Mouse (Mus musculus) forebrain, embryonic 11.5 days (tissue): ENCODE measurements around the gene Gnpat. TPM values are rescaled to one million over a fixed set of nuclear protein-coding genes. Genes with fewer than 3 reads are reported as not detected.

ENCODE experiments used
- ATAC-seq: fragments of 200-750 bp; cut with Nextera tagmentation; replicated peaks from 2 replicates; pipeline ENCODE4 v1.8.0; 2017; ENCODE audit warnings: moderate TSS enrichment; ENCODE audit not compliant: low FRiP score
- DNase-seq: peaks from one replicate; pipeline ENCODE4 v3.0.0-alpha.2; 2017; ENCODE audit warnings: low spot score
- H3K27ac ChIP-seq: fragments of 300-500 bp; sonication (generic); 2 replicates; pipeline ENCODE4 v1.5.1; 2014; ENCODE audit warnings: low read depth, low read length
- H3K27me3 ChIP-seq: fragments of 300-500 bp; sonication (generic); 2 replicates; pipeline ENCODE4 v1.6.1; 2014; ENCODE audit warnings: mild to moderate bottlenecking, low read length, mixed read lengths; ENCODE audit not compliant: control insufficient read depth, insufficient read depth
- H3K36me3 ChIP-seq: fragments of 300-500 bp; sonication (generic); 2 replicates; pipeline ENCODE4 v1.6.1; 2014; ENCODE audit warnings: mild to moderate bottlenecking, low read length, moderate library complexity, mixed read lengths; ENCODE audit not compliant: control insufficient read depth, insufficient read depth
- H3K4me1 ChIP-seq: fragments of 300-500 bp; sonication (generic); replicated peaks from 2 replicates; pipeline ENCODE4 v1.6.1; 2014; ENCODE audit warnings: low read length, mixed read lengths; ENCODE audit not compliant: control insufficient read depth, insufficient read depth
- H3K4me2 ChIP-seq: fragments of 300-500 bp; sonication (generic); 2 replicates; pipeline ENCODE4 v1.6.1; 2014; ENCODE audit warnings: low read depth, mild to moderate bottlenecking, low read length, moderate library complexity, mixed read lengths; ENCODE audit not compliant: severe bottlenecking
- H3K4me3 ChIP-seq: fragments of 300-500 bp; sonication (generic); 2 replicates; pipeline ENCODE4 v1.5.1; 2014; ENCODE audit warnings: low read depth, low read length
- H3K9ac ChIP-seq: fragments of 300-500 bp; sonication (generic); 2 replicates; pipeline ENCODE4 v1.6.1; 2014; ENCODE audit warnings: low read length
- H3K9me3 ChIP-seq: fragments of 300-500 bp; sonication (generic); 2 replicates; pipeline ENCODE4 v1.6.1; 2016; ENCODE audit warnings: low read length, mixed read lengths; ENCODE audit not compliant: control insufficient read depth
- WGBS: fragments of 180-500 bp; shearing (Covaris S2); extraction: QIAGEN DNeasy Blood & Tissue Kit; methylation state at CpG from one replicate; pipeline ENCODE4 v1.1.7; 2014; 5-methylcytosine and 5-hydroxymethylcytosine counted together
- polyA plus RNA-seq: library from polyadenylated mRNA; unstranded; fragments of >200 nt; fragmentation: Nextera tagmentation; extraction: Ambion mirVana; gene quantifications from 2 replicates; pipeline ENCODE4 v1.2.1, GENCODE M21; 2014

Gene Gnpat
- 153 TPM in 2 replicates for polyA plus RNA-seq

GRCm38 (mm10) chr8:124862321-124863162, at the start of gene Gnpat, which contains the start of gene 2810004N23Rik:
TSS of gene Gnpat (plus strand) at chr8:124863033.
TSS of gene 2810004N23Rik (minus strand) at chr8:124863120.
- ATAC-seq (peak; percentile 98), DNase-seq (peak; percentile 97)
- Histone ChIP-seq H3K27ac (peak within 1 kb of the TSS; percentile 81), H3K36me3 (peaks cover 14% of the 10 kb centered on the region; the same call in 1 of the 2 replicates), H3K9ac (peak within 1 kb of the TSS; percentile 98), H3K4me2 (peak within 1 kb of the TSS; percentile 66), H3K27me3 (no peaks in the 10 kb centered on the region), H3K4me3 (peak within 1 kb of the TSS; percentile 95), H3K9me3 (no peaks in the 10 kb centered on the region), H3K4me1 (peaks cover 8% of the 10 kb centered on the region; the same call in 1 of the 2 replicates)
- 2% methylated on average over 55 of the region's 55 CpGs for WGBS

- Histone ChIP-seq H3K27me3 (no peaks in the 10 kb centered on the region), H3K9me3 (0 out of 2 replicates have a peak, but pooled peaks cover 3% of the 10 kb centered on the region), H3K4me1 (no peaks in the 10 kb centered on the region), H3K9ac (no peak overlapping the region), H3K36me3 (no peaks in the 10 kb centered on the region), H3K4me2 (no peak overlapping the region), H3K4me3 (no peak overlapping the region), H3K27ac (no peak overlapping the region)
- no peak for ATAC-seq
- 98% methylated on average over 4 of the region's 4 CpGs for WGBS
- DNase-seq = no peak
Observed at GRCm38 (mm10) chr8:124813326-124813725, 49.5 kb upstream of the Gnpat start.

- no peak overlapping the region for H3K27ac ChIP-seq
- H3K4me1 ChIP-seq = no peaks in the 10 kb centered on the region
- no peak for DNase-seq
- H3K9me3 ChIP-seq = 0 out of 2 replicates have a peak, but pooled peaks cover 3% of the 10 kb centered on the region
- H3K4me2 ChIP-seq = no peak overlapping the region
- no peak for ATAC-seq
- H3K27me3 ChIP-seq = no peaks in the 10 kb centered on the region
- H3K4me3 ChIP-seq = no peak overlapping the region
- no peaks in the 10 kb centered on the region for H3K36me3 ChIP-seq
- 94% methylated on average over 12 of the region's 12 CpGs for WGBS
- no peak overlapping the region for H3K9ac ChIP-seq
Observed at GRCm38 (mm10) chr8:124815870-124816269, 47.0 kb upstream of the Gnpat start.

GRCm38 (mm10) chr8:124816866-124817265, 46.0 kb upstream of the Gnpat start:
- Histone ChIP-seq H3K4me2 (no peak overlapping the region), H3K4me3 (no peak overlapping the region), H3K9ac (no peak overlapping the region), H3K27ac (no peak overlapping the region), H3K9me3 (0 out of 2 replicates have a peak, but pooled peaks cover 3% of the 10 kb centered on the region), H3K4me1 (no peaks in the 10 kb centered on the region), H3K27me3 (no peaks in the 10 kb centered on the region), H3K36me3 (no peaks in the 10 kb centered on the region)
- DNase-seq (no peak), ATAC-seq (no peak)
- WGBS = 92% methylated on average over 11 of the region's 11 CpGs

GRCm38 (mm10) chr8:124817361-124817760, 45.5 kb upstream of the Gnpat start:
- H3K9ac ChIP-seq = no peak overlapping the region
- DNase-seq = no peak
- WGBS = 87% methylated on average over 3 of the region's 3 CpGs

GRCm38 (mm10) chr8:124819612-124820115, 43.2 kb upstream of the Gnpat start:
- ATAC-seq = no peak
- no peak overlapping the region for H3K27ac ChIP-seq
- no peak overlapping the region for H3K4me3 ChIP-seq
- no peaks in the 10 kb centered on the region for H3K4me1 ChIP-seq
- no peaks in the 10 kb centered on the region for H3K27me3 ChIP-seq
- no peak overlapping the region for H3K4me2 ChIP-seq
- no peaks in the 10 kb centered on the region for H3K36me3 ChIP-seq
- 74% methylated on average over 6 of the region's 6 CpGs for WGBS
- no peak overlapping the region for H3K9ac ChIP-seq
- DNase-seq = no peak
- 0 out of 2 replicates have a peak, but pooled peaks cover 3% of the 10 kb centered on the region for H3K9me3 ChIP-seq

More at GRCm38 (mm10) chr8:124817361-124817760, 45.5 kb upstream of the Gnpat start:
- no peak for ATAC-seq
- no peak overlapping the region for H3K4me3 ChIP-seq
- H3K9me3 ChIP-seq = 0 out of 2 replicates have a peak, but pooled peaks cover 3% of the 10 kb centered on the region
- H3K36me3 ChIP-seq = no peaks in the 10 kb centered on the region
- no peaks in the 10 kb centered on the region for H3K27me3 ChIP-seq
- H3K4me2 ChIP-seq = no peak overlapping the region
- no peaks in the 10 kb centered on the region for H3K4me1 ChIP-seq
- no peak overlapping the region for H3K27ac ChIP-seq

- Histone ChIP-seq H3K36me3 (no peaks in the 10 kb centered on the region), H3K4me1 (no peaks in the 10 kb centered on the region), H3K4me3 (no peak overlapping the region), H3K9me3 (0 out of 2 replicates have a peak, but pooled peaks cover 3% of the 10 kb centered on the region), H3K4me2 (no peak overlapping the region), H3K27ac (no peak overlapping the region), H3K9ac (no peak overlapping the region), H3K27me3 (no peaks in the 10 kb centered on the region)
- 67% methylated on average over 11 of the region's 11 CpGs for WGBS
- no peak for ATAC-seq
- no peak for DNase-seq
Observed at GRCm38 (mm10) chr8:124820125-124820524, 42.7 kb upstream of the Gnpat start.

- Histone ChIP-seq H3K27ac (no peak overlapping the region), H3K4me3 (no peak overlapping the region), H3K36me3 (no peaks in the 10 kb centered on the region), H3K4me1 (no peaks in the 10 kb centered on the region), H3K4me2 (no peak overlapping the region), H3K9ac (no peak overlapping the region), H3K9me3 (no peaks in the 10 kb centered on the region), H3K27me3 (no peaks in the 10 kb centered on the region; the same call in 1 of the 2 replicates)
- WGBS = 76% methylated on average over 6 of the region's 6 CpGs
- no peak for ATAC-seq
- no peak for DNase-seq
Observed at GRCm38 (mm10) chr8:124823497-124823896, 39.3 kb upstream of the Gnpat start.
